Mouse (Mus musculus) forebrain, embryonic 11.5 days (tissue): ENCODE measurements around the gene Pvr. TPM values are rescaled to one million over a fixed set of nuclear protein-coding genes. Genes with fewer than 3 reads are reported as not detected.

Source experiments
- polyA plus RNA-seq: library from polyadenylated mRNA; unstranded; fragments of >200 nt; fragmentation: Nextera tagmentation; extraction: Ambion mirVana; gene quantifications from 2 replicates; pipeline ENCODE4 v1.2.1, GENCODE M21; 2014

The Pvr gene
- polyA plus RNA-seq, 1 experiment from 2014 or later = 2.6 TPM

Other genes starting within 250 kb of the Pvr start
- gene Apoc2, start 243.2 kb downstream of the Pvr start, polyA plus RNA-seq = not detected in 2 replicates
- gene Gm44805, start 239.7 kb downstream of the Pvr start, polyA plus RNA-seq = not detected in 2 replicates
- gene Apoc4, start 239.7 kb downstream of the Pvr start, polyA plus RNA-seq = not detected in 2 replicates
- 1.00 and 2.0 TPM in 2 replicates for gene Apoc1, start 228.5 kb downstream of the Pvr start, polyA plus RNA-seq
- 125 and 152 TPM in 2 replicates for gene Apoe, start 222.0 kb downstream of the Pvr start, polyA plus RNA-seq
- gene Tomm40, start 205.7 kb downstream of the Pvr start, polyA plus RNA-seq = 160 and 171 TPM in 2 replicates
- 56.0 and 59.2 TPM in 2 replicates for gene Nectin2, start 170.7 kb downstream of the Pvr start, polyA plus RNA-seq
- 17.6 and 21.5 TPM in 2 replicates for gene Bcam, start 150.1 kb downstream of the Pvr start, polyA plus RNA-seq
- 0.28 and 0.84 TPM in 2 replicates for gene Cblc, start 124.4 kb downstream of the Pvr start, polyA plus RNA-seq
- 0.51 and 1.1 TPM in 2 replicates for gene Bcl3, start 98.4 kb downstream of the Pvr start, polyA plus RNA-seq
- not detected in 2 replicates for gene Gm19345, start 69.2 kb downstream of the Pvr start, polyA plus RNA-seq
- gene Ceacam16, start 59.9 kb downstream of the Pvr start, polyA plus RNA-seq = 0.32 TPM in 1 of 2 replicates, not detected in the other
- gene Ceacam19, start 33.2 kb downstream of the Pvr start, polyA plus RNA-seq = not detected in 2 replicates
- gene Igsf23, start 29.6 kb upstream of the Pvr start, polyA plus RNA-seq = 0.13 TPM in 1 of 2 replicates, not detected in the other
- not detected in 2 replicates for gene Ceacam20, start 44.3 kb upstream of the Pvr start, polyA plus RNA-seq
- gene Nlrp9b, start 70.3 kb upstream of the Pvr start, polyA plus RNA-seq = not detected in 2 replicates
- not detected in 2 replicates for gene Vmn1r91, start 178.5 kb upstream of the Pvr start, polyA plus RNA-seq
- gene Gm16442, start 201.4 kb upstream of the Pvr start, polyA plus RNA-seq = not detected in 2 replicates
- gene Vmn1r93, start 217.9 kb upstream of the Pvr start, polyA plus RNA-seq = not detected in 2 replicates
- gene Vmn1r94, start 247.2 kb upstream of the Pvr start, polyA plus RNA-seq = not detected in 2 replicates